Mouse (Mus musculus): ENCODE results near the gene Tango6. TPM values are rescaled to one million over a fixed set of nuclear protein-coding genes. Genes with fewer than 3 reads are reported as not detected.

The Tango6 gene
- polyA plus RNA-seq, 1 experiment from 2014 or later, result 5.6 TPM

DNA sequence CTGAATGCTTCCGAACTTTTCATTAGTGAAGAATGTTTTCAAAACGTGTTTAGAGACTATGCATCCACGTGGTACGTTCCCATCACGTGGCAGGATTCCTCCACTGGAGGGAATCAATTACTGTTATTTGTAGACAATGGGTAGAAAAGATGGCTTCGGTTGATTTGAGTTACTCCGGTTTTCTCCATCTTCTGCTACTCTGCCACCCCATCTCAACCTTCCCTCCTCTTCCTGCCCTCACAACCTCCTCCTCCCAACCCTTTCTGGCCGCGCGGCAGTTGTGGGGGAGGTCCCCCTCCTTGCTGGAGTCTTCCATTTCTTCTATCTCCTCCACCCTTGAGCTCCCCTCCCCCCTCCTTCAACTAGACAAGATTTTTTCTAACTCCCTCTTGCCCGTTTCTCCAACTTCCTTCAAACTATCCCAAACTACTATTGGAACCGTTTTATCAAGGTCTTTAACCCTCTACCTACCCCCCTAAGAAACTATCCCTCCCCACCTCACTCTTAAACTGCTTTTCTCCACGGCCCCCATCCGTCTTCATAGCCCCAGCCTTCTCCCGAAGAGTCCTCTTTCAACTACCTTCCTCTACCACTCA, 209.4 kb downstream of the Tango6 start:
- WGBS, result under 1% methylated on average over 15 of the region's 15 CpGs
- Histone ChIP-seq H3K27ac (replicated peaks; ENCODE audit: low read depth, low read length) (peak overlapping the region; percentile 95), H3K4me3 (replicated peaks; ENCODE audit: low read depth, low read length) (peak overlapping the region; percentile 93), H3K4me2 (ENCODE audit: low read length) (peak overlapping the region; percentile 86), H3K9me3 (ENCODE audit: control insufficient read depth, low read length) (no peaks in the 10 kb centered on the region), H3K27me3 (ENCODE audit: control insufficient read depth, insufficient read depth, low read length) (no peaks in the 10 kb centered on the region), H3K36me3 (ENCODE audit: control insufficient read depth, insufficient read depth, low read length) (peaks cover 15% of the 10 kb centered on the region), H3K4me1 (ENCODE audit: control insufficient read depth, insufficient read depth, low read length) (peaks cover 12% of the 10 kb centered on the region), H3K9ac (replicated peaks; ENCODE audit: low read length) (peak overlapping the region; percentile 94)
- peak; percentile 53 for DNase-seq
- no peak for ATAC-seq (ENCODE audit: low FRiP score, low TSS enrichment)

GRCm38 (mm10) chr8:106892806-106893451, 210.1 kb downstream of the Tango6 start:
- Histone ChIP-seq H3K4me1 (ENCODE audit: control insufficient read depth, insufficient read depth, low read length) (peaks cover 12% of the 10 kb centered on the region), H3K4me3 (replicated peaks; ENCODE audit: low read depth, low read length) (peak overlapping the region; percentile 93), H3K9ac (replicated peaks; ENCODE audit: low read length) (peak overlapping the region; percentile 94), H3K27ac (replicated peaks; ENCODE audit: low read depth, low read length) (peak overlapping the region; percentile 95), H3K27me3 (ENCODE audit: control insufficient read depth, insufficient read depth, low read length) (no peaks in the 10 kb centered on the region), H3K9me3 (ENCODE audit: control insufficient read depth, low read length) (no peaks in the 10 kb centered on the region), H3K4me2 (ENCODE audit: low read length) (peak overlapping the region; percentile 86), H3K36me3 (ENCODE audit: control insufficient read depth, insufficient read depth, low read length) (peaks cover 19% of the 10 kb centered on the region)
- ATAC-seq (ENCODE audit: low FRiP score, low TSS enrichment), result peak; percentile 87
- no peak for DNase-seq
- WGBS, result under 1% methylated on average over 43 of the region's 57 CpGs

GRCm38 (mm10) chr8:106893481-106894156, 210.8 kb downstream of the Tango6 start, which contains the start of gene Utp4:
Gene Utp4 (plus strand): TSS chr8:106893636.
- peak within 1 kb of the TSS; percentile 95 for H3K27ac ChIP-seq (replicated peaks; ENCODE audit: low read depth, low read length)
- peak; percentile 94 for ATAC-seq (ENCODE audit: low FRiP score, low TSS enrichment)
- peak; percentile 96 for DNase-seq
- H3K36me3 ChIP-seq (ENCODE audit: control insufficient read depth, insufficient read depth, low read length), result peaks cover 26% of the 10 kb centered on the region
- no peaks in the 10 kb centered on the region for H3K27me3 ChIP-seq (ENCODE audit: control insufficient read depth, insufficient read depth, low read length)
- H3K9me3 ChIP-seq (ENCODE audit: control insufficient read depth, low read length), result no peaks in the 10 kb centered on the region
- H3K4me3 ChIP-seq (replicated peaks; ENCODE audit: low read depth, low read length), result peak within 1 kb of the TSS; percentile 93
- H3K4me2 ChIP-seq (ENCODE audit: low read length), result peak within 1 kb of the TSS; percentile 86
- peaks cover 12% of the 10 kb centered on the region for H3K4me1 ChIP-seq (ENCODE audit: control insufficient read depth, insufficient read depth, low read length)
- peak within 1 kb of the TSS; percentile 94 for H3K9ac ChIP-seq (replicated peaks; ENCODE audit: low read length)
- under 1% methylated on average over 58 of the region's 63 CpGs for WGBS

- H3K9ac ChIP-seq (replicated peaks; ENCODE audit: low read length), result no peak overlapping the region
These were observed 216.6 kb downstream of the Tango6 start for GRCm38 (mm10) chr8:106899473-106899872.

More at GRCm38 (mm10) chr8:106899473-106899872, 216.6 kb downstream of the Tango6 start:
- Histone ChIP-seq H3K9me3 (ENCODE audit: control insufficient read depth, low read length) (no peaks in the 10 kb centered on the region), H3K27me3 (ENCODE audit: control insufficient read depth, insufficient read depth, low read length) (no peaks in the 10 kb centered on the region), H3K4me3 (replicated peaks; ENCODE audit: low read depth, low read length) (no peak overlapping the region), H3K36me3 (ENCODE audit: control insufficient read depth, insufficient read depth, low read length) (peaks cover 76% of the 10 kb centered on the region), H3K4me2 (ENCODE audit: low read length) (no peak overlapping the region), H3K27ac (replicated peaks; ENCODE audit: low read depth, low read length) (no peak overlapping the region), H3K4me1 (ENCODE audit: control insufficient read depth, insufficient read depth, low read length) (no peaks in the 10 kb centered on the region)
- ATAC-seq (ENCODE audit: low FRiP score, low TSS enrichment), result no peak
- DNase-seq, result no peak
- 93% methylated on average over 5 of the region's 5 CpGs for WGBS

Other genes with a start within 250 kb of the Tango6 start
- not detected in 2 replicates for gene 6030452D12Rik, start 182.5 kb upstream of the Tango6 start, polyA plus RNA-seq (2014; fragmentation: Nextera tagmentation; extraction: Ambion mirVana)
- 0.22 and 0.23 TPM in 2 replicates for gene Cdh3, start 172.2 kb upstream of the Tango6 start, polyA plus RNA-seq (2014; fragmentation: Nextera tagmentation; extraction: Ambion mirVana)
- 6.4 and 8.2 TPM in 2 replicates for gene Gm10073, start 109.6 kb upstream of the Tango6 start, polyA plus RNA-seq (2014; fragmentation: Nextera tagmentation; extraction: Ambion mirVana)
- gene Cdh1, start 79.7 kb upstream of the Tango6 start, polyA plus RNA-seq (2014; fragmentation: Nextera tagmentation; extraction: Ambion mirVana), result 0.26 and 1.9 TPM in 2 replicates
- gene Has3, start 187.2 kb downstream of the Tango6 start, polyA plus RNA-seq (2014; fragmentation: Nextera tagmentation; extraction: Ambion mirVana), result 0.70 and 1.8 TPM in 2 replicates
- 39.8 and 44.8 TPM in 2 replicates for gene Utp4, start 210.6 kb downstream of the Tango6 start, polyA plus RNA-seq (2014; fragmentation: Nextera tagmentation; extraction: Ambion mirVana)

Data from midbrain, embryonic 14.5 days (tissue).